Mouse (Mus musculus) embryonic facial prominence, embryonic 15.5 days (tissue): Measurements from ENCODE around the gene Fcho2. TPM values are rescaled to one million over a fixed set of nuclear protein-coding genes. Genes with fewer than 3 reads are reported as not detected.

Experiments
- ATAC-seq: fragments of 200-750 bp; cut with Nextera tagmentation; 2 replicates; pipeline ENCODE4 v1.8.0; 2017; ENCODE audit warnings: low read depth, moderate TSS enrichment; ENCODE audit not compliant: insufficient number of reproducible peaks, low FRiP score, low TSS enrichment
- H3K27ac ChIP-seq: fragments of 300-500 bp; sonication (generic); replicated peaks from 2 replicates; pipeline ENCODE4 v1.5.1; 2015; ENCODE audit warnings: mild to moderate bottlenecking, inconsistent platforms
- H3K27me3 ChIP-seq: fragments of 300-500 bp; sonication (generic); 2 replicates; pipeline ENCODE4 v1.6.1; 2015; ENCODE audit warnings: inconsistent platforms
- H3K36me3 ChIP-seq: fragments of 300-500 bp; sonication (generic); 2 replicates; pipeline ENCODE4 v1.6.1; 2015; ENCODE audit warnings: mild to moderate bottlenecking, inconsistent platforms
- H3K4me1 ChIP-seq: fragments of 300-500 bp; sonication (generic); 2 replicates; pipeline ENCODE4 v1.6.1; 2015; ENCODE audit warnings: inconsistent platforms
- H3K4me2 ChIP-seq: fragments of 300-500 bp; sonication (generic); replicated peaks from 2 replicates; pipeline ENCODE4 v1.6.1; 2015; ENCODE audit warnings: mild to moderate bottlenecking, inconsistent platforms
- H3K4me3 ChIP-seq: fragments of 300-500 bp; sonication (generic); replicated peaks from 2 replicates; pipeline ENCODE4 v1.5.1; 2015; ENCODE audit warnings: mild to moderate bottlenecking, inconsistent platforms
- H3K9ac ChIP-seq: fragments of 300-500 bp; sonication (generic); 2 replicates; pipeline ENCODE4 v1.6.1; 2015; ENCODE audit warnings: inconsistent platforms
- H3K9me3 ChIP-seq: fragments of 300-500 bp; sonication (generic); replicated peaks from 2 replicates; pipeline ENCODE4 v1.6.1; 2016; ENCODE audit warnings: inconsistent platforms
- WGBS: fragments of 180-500 bp; shearing (Covaris S2); methylation state at CpG from one replicate; pipeline ENCODE4 v1.1.7; 2015; 5-methylcytosine and 5-hydroxymethylcytosine counted together
- polyA plus RNA-seq: library from polyadenylated mRNA; unstranded; fragments of >200 nt; fragmentation: Nextera tagmentation; extraction: Ambion mirVana; gene quantifications from 2 replicates; pipeline ENCODE4 v1.2.1, GENCODE M21; 2015

Gene Fcho2
- polyA plus RNA-seq, 1 experiment from 2014 or later, result 36.0 TPM

DNA sequence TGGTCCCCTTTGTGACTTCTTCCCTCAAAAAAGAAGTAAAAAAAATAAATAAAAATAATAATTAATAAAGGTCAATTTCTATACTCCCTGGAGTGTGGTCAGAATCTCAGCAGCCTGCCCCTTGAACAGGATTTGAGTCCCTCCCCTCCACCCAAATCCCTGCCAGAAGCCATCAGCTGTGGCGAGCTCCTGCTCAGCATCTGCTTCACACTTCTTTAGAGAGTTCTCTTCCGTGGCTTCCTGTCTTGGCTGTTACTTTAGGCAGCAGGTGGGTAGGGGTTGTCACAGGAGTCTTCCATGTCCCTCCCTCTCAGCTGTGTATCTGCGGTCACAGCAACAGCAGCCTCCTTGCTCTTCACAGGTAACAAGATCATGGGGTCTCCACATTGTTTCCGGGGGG, 109.7 kb downstream of the Fcho2 start:
- no peak overlapping the region for H3K4me2 ChIP-seq
- no peak overlapping the region for H3K4me3 ChIP-seq
- H3K27me3 ChIP-seq, result no peaks in the 10 kb centered on the region
- ATAC-seq, result no peak
- 65% methylated on average over 4 of the region's 4 CpGs for WGBS
- no peak overlapping the region for H3K9ac ChIP-seq
- H3K36me3 ChIP-seq, result no peaks in the 10 kb centered on the region
- no peaks in the 10 kb centered on the region for H3K9me3 ChIP-seq
- no peak overlapping the region for H3K27ac ChIP-seq
- H3K4me1 ChIP-seq, result no peaks in the 10 kb centered on the region

DNA sequence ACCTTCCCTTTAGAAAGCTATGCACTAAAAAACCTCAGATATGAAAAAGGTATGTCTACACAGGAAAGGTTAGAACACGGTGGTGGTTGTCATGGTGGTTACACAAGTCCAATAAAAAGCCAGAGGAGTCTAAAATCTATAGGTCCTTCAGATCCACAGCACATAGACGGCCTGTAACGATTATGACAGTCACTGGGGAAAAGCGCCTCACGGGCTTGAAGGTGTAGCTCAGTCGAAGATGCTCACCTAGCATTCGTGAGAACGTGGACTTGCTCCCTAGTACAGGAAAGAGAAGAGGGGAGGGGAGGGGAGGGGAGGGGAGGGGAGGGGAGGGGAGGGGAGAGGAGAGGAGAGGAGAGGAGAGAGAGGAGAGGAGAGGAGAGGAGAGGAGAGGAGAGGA, 111.5 kb downstream of the Fcho2 start:
- Histone ChIP-seq H3K36me3 (no peaks in the 10 kb centered on the region), H3K9me3 (no peaks in the 10 kb centered on the region), H3K4me1 (no peaks in the 10 kb centered on the region), H3K27me3 (no peaks in the 10 kb centered on the region), H3K4me2 (no peak overlapping the region), H3K27ac (no peak overlapping the region), H3K4me3 (no peak overlapping the region), H3K9ac (no peak overlapping the region)
- WGBS, result 72% methylated on average over 8 of the region's 8 CpGs
- no peak for ATAC-seq

DNA sequence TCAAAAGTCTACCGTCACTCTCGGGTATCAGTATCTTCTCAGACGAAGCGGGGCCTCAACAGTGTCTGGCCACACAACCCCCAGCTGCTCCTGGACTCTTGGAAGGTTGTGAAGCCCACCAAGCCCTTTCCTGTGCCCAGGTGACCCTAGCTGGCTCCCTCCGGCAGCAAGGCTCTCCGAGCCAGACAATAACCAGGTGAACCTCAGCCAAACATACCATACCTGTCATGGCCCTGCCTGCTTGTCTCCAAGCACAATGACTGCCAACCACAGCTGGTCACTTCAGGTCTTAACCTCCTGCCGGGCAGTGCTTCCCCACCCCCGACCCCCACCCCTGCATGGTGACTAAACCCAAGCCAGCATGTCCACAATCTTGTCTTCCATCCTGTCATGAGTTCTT, 112.9 kb downstream of the Fcho2 start:
- H3K9me3 ChIP-seq, result no peaks in the 10 kb centered on the region
- no peak overlapping the region for H3K27ac ChIP-seq
- H3K4me3 ChIP-seq, result no peak overlapping the region
- WGBS, result 84% methylated on average over 8 of the region's 8 CpGs
- no peak overlapping the region for H3K9ac ChIP-seq
- H3K4me2 ChIP-seq, result no peak overlapping the region
- no peaks in the 10 kb centered on the region for H3K36me3 ChIP-seq
- no peaks in the 10 kb centered on the region for H3K27me3 ChIP-seq
- H3K4me1 ChIP-seq, result no peaks in the 10 kb centered on the region
- no peak for ATAC-seq

DNA sequence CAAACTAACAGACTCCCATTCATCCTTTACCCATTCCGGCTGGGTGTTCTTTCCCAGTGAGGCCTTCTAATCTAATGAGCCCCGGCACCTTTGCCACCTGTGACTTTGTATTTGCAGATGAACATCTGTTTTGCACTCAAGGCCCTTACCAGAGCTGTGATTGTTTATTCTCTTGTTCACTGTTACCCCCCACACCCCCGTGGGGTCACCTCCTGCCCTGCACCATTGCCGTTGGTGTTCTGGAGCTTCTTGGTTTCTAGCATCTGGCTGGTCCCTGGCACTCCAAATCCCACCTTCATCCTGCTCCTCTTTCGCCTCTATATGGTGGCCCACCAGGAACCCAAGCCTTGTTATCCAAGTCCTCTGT, 114.0 kb downstream of the Fcho2 start:
- H3K4me2 ChIP-seq, result no peak overlapping the region
- ATAC-seq, result no peak
- WGBS, result 78% methylated on average over 5 of the region's 5 CpGs

DNA sequence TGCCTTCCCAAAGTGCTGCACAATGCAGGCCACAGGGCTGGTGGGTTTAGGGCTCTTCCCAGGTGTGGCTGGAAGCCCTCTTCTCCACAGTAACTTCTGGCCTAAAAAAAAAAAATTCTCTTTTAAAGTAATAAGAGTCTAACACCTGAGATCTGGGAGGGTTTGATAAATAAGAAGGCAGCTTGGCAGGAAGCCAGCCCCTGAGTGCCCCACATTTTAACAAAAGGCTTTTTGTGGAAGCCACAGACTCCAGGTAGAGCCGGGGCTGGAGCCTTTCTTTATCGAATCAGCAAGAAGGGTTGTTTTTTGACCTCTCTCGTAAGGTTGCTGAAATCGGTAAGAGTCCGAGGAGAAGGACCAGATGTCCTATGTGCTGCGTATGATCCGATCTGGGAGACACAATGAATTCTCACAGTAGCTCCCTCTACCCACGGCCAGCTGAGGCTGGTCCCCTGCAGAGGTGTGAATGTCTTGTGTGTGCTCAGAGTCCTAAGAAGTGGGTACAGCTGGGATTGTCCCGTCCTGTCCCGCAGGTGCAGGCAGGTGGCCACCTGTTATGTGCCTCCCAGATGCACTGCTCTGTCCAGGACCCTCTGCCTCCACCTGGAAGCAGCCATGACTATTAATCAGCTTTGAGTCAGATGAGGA, 114.5 kb downstream of the Fcho2 start:
- Histone ChIP-seq H3K36me3 (no peaks in the 10 kb centered on the region), H3K4me1 (no peaks in the 10 kb centered on the region), H3K9ac (no peak overlapping the region), H3K27ac (no peak overlapping the region), H3K9me3 (no peaks in the 10 kb centered on the region), H3K4me2 (no peak overlapping the region), H3K27me3 (peaks cover 5% of the 10 kb centered on the region; the same call in 1 of the 2 replicates), H3K4me3 (no peak overlapping the region)
- ATAC-seq, result no peak
- 51% methylated on average over 10 of the region's 10 CpGs for WGBS

More for the DNA sequence above, 114.0 kb downstream of the Fcho2 start:
- H3K27ac ChIP-seq, result no peak overlapping the region
- H3K9me3 ChIP-seq, result no peaks in the 10 kb centered on the region
- H3K9ac ChIP-seq, result no peak overlapping the region
- H3K4me3 ChIP-seq, result no peak overlapping the region
- no peaks in the 10 kb centered on the region for H3K4me1 ChIP-seq
- H3K27me3 ChIP-seq, result 0 out of 2 replicates have a peak, but pooled peaks cover under 1% of the 10 kb centered on the region
- no peaks in the 10 kb centered on the region for H3K36me3 ChIP-seq

DNA sequence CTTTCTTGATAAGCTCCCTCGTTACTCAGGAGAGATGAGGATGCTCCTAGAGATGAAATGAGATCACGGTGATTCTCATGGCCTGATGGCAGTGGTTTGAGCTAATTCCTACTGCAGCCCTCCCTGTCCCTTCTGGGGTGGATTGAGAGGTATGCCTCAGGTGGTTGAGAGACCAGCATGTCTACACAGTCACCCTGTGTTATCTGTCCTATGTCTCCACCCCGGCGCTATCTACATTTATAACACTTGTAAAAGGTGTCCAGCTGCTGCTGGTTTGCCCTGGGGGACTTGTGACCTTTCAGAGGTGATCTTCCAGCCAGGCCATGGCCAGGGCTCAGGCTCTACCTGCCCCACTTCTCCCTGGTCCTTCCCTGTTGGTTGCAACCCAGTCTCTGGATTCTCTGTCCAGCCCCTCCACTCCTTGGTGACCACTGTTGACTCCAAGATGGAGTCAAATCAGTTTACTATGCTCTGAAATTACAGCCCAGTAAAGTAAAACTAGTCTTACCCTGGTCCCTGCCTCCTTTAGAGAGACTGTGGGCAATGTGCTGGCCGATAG, 115.2 kb downstream of the Fcho2 start:
- Histone ChIP-seq H3K9me3 (no peaks in the 10 kb centered on the region), H3K27me3 (peaks cover 13% of the 10 kb centered on the region), H3K9ac (no peak overlapping the region), H3K4me2 (no peak overlapping the region), H3K4me1 (peaks cover 3% of the 10 kb centered on the region), H3K36me3 (no peaks in the 10 kb centered on the region), H3K27ac (no peak overlapping the region), H3K4me3 (no peak overlapping the region)
- no peak for ATAC-seq
- 78% methylated on average over 5 of the region's 5 CpGs for whole genome bisulfite sequencing

DNA sequence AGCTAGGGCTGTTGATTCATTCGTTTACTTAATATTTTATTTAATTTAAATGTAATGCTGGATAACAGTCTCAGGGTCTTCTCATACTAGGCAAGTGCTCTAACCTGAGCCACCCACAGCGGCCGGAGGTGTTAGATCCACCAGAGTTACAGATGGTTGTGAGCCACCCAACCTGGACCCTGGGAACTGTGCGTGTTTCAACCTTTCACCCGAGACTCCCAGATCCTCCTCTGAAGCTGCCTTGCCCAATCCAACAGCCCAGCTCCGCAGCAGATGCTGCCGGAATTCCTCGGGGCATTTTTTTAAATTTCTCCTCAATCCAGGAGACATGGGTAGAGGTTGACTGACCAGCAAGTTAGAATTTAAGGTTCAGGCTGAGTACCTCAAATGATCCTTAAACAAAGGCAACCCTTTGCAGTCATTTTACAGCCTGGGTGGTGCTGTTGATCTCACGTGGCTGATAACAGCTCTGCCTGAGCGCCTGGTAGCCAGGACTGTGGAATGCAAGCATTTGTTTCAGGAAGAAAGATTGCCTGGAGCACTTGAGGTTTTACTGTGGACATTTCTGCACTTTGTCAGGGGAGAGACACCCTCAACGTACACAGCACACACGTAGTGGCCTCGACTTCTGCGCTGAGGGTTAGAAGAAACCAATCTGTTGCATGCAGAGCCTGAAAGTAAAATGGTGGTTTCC, 116.1 kb downstream of the Fcho2 start:
- Histone ChIP-seq H3K9me3 (no peaks in the 10 kb centered on the region), H3K27me3 (peaks cover 18% of the 10 kb centered on the region), H3K9ac (no peak overlapping the region), H3K4me3 (no peak overlapping the region), H3K4me2 (no peak overlapping the region), H3K27ac (no peak overlapping the region), H3K4me1 (peaks cover 9% of the 10 kb centered on the region), H3K36me3 (no peaks in the 10 kb centered on the region)
- WGBS, result 61% methylated on average over 14 of the region's 14 CpGs
- no peak for ATAC-seq

DNA sequence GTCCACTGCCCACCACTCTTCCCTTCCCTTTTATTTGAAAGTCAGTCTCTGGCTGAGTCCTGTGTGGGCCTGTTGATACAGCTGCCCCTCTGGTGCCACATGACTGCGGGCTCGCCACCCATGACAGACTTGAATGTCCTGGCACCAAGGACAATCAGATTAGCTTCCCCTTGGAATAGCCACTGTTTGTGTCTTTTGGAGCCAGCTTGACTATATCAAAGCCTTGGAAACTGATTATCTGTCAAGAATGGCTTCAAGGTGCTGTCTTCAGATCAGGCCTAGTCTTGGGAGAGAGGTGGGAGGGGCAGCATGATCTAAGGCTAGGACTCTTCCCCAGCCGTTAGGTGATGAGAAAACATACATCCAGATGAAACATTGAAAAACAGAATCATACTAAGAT, 118.5 kb downstream of the Fcho2 start:
- 89% methylated on average over 3 of the region's 3 CpGs for WGBS
- Histone ChIP-seq H3K4me2 (no peak overlapping the region), H3K4me3 (no peak overlapping the region), H3K9ac (no peak overlapping the region), H3K36me3 (no peaks in the 10 kb centered on the region), H3K27ac (no peak overlapping the region), H3K27me3 (peaks cover 28% of the 10 kb centered on the region), H3K9me3 (no peaks in the 10 kb centered on the region), H3K4me1 (peaks cover 9% of the 10 kb centered on the region)
- ATAC-seq, result no peak

DNA sequence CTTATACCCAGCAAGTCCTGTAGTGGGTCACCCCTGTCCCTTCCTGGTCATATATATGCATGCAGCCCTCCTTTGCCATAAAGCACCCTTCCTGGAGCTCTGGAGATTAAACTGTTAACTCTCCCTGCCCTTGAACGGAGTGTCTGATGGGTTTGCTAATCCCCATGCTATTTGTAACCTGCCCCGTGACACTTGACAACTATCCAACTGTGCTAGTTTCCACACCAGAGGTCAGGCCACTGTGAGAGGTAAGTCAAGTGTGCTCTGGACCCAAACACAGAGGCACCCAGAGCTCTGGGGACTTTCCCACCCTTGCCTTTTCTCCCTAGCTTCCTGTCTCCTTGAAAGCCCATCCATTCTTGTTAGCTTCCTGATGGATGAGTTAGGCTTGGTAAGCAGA, 119.7 kb downstream of the Fcho2 start:
- H3K36me3 ChIP-seq, result no peaks in the 10 kb centered on the region
- peaks cover 9% of the 10 kb centered on the region for H3K4me1 ChIP-seq
- no peak overlapping the region for H3K4me3 ChIP-seq
- no peak for ATAC-seq
- H3K27ac ChIP-seq, result no peak overlapping the region
- H3K27me3 ChIP-seq, result peaks cover 28% of the 10 kb centered on the region
- WGBS, result 46% methylated on average over 2 of the region's 2 CpGs
- H3K9ac ChIP-seq, result no peak overlapping the region
- no peak overlapping the region for H3K4me2 ChIP-seq
- no peaks in the 10 kb centered on the region for H3K9me3 ChIP-seq

DNA sequence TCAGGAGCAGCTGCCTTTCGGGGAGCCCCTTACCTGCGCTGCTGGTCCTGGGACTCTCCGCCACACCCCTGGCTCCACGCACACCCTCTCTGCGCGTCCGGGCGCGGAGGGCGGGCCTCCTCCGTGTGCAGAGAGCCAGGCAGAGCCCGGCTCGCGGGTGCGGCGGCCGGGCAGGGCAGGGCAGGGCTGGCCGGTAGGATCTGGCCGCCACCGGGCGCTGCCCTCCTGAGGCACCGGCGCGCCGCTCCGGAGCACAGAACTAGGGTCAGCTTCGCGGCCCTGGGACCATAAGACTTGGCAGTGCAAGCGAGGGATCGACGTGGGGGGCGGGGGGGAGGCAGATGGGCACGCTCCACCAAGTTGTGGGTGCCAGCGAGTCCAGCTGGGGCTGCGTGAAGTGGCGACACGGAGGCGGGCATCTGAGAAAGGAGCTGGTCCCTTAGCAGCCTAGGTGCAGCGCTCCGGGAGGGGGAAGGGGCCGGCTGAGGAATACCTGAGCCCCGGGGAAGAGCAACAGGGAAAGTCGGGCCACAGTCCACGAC, 120.4 kb downstream of the Fcho2 start, which contains the start of gene Tmem171:
Gene Tmem171 (minus strand): TSS at position 62 of the 542 bp plus-strand sequence.
- Histone ChIP-seq H3K27ac (no peak within 1 kb of the TSS), H3K27me3 (peaks cover 28% of the 10 kb centered on the region), H3K36me3 (no peaks in the 10 kb centered on the region), H3K9me3 (no peaks in the 10 kb centered on the region), H3K9ac (peak within 1 kb of the TSS; percentile 9), H3K4me3 (peak within 1 kb of the TSS; percentile 42), H3K4me2 (peak within 1 kb of the TSS; percentile 84), H3K4me1 (peaks cover 9% of the 10 kb centered on the region)
- 3% methylated on average over 44 of the region's 44 CpGs for WGBS
- 0 out of 2 replicates have a peak, but pooled peaks have one; percentile 29 for ATAC-seq

DNA sequence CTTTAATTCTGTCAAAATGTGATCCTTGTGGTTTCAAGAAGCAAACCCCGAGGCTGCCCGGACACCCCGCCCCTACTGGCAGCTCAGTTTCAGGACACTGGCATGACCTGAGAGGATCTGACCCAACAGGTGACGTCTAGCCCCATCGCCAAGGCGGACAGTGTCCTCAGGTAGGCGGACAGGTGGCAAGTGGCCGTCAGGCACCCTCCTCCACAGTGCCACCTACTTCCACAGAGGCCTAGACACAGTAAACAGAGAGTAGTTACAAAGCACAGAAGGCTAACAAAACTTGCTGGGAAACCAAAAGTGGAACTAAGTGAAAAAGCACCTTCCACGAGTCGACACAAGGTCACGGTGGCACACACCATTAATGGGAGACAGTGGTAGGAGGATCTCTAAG, 121.9 kb downstream of the Fcho2 start:
- H3K27ac ChIP-seq, result no peak overlapping the region
- H3K9me3 ChIP-seq, result no peaks in the 10 kb centered on the region
- H3K9ac ChIP-seq, result no peak overlapping the region
- no peaks in the 10 kb centered on the region for H3K36me3 ChIP-seq
- peaks cover 9% of the 10 kb centered on the region for H3K4me1 ChIP-seq
- ATAC-seq, result no peak
- 86% methylated on average over 11 of the region's 11 CpGs for WGBS
- H3K4me2 ChIP-seq, result no peak overlapping the region
- H3K27me3 ChIP-seq, result peaks cover 28% of the 10 kb centered on the region
- H3K4me3 ChIP-seq, result no peak overlapping the region
